Mouse (Mus musculus): ENCODE measurements around the gene Mepe.

The Mepe gene

GRCm38 (mm10) chr5:104325029-104325428 is at the start of gene Mepe:
TSS of gene Mepe (plus strand) at chr5:104325329.
- DNase-seq (ENCODE audit: low spot score) = no peak

GRCm38 (mm10) chr5:104294201-104294600 is 30.9 kb upstream of the Mepe start:
- no peak for DNase-seq (ENCODE audit: low spot score)

DNA sequence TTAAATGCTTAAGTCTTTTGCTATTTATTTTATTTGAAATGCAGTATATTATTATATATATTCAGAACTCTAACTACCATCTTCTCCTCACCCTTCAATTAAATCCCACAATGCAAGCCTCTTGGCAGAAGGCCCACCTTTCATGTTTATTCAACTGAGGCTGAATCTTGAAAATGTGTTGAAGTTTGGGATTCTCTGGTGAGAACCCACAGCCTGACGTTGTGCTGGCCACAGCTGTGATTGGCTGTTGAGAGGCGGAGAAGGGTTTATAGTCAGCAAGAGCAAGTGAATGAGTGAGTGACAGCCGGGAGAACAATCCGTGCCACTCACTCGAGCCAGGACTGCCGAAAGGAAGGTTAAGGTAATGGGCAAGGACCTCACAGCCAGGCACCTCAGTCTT is 26.1 kb upstream of the Mepe start, which contains the start of gene Ibsp:
Gene Ibsp, plus strand, starts transcription at position 178 of the 400 bp plus-strand sequence.
- DNase-seq (ENCODE audit: low spot score) = no peak

DNA sequence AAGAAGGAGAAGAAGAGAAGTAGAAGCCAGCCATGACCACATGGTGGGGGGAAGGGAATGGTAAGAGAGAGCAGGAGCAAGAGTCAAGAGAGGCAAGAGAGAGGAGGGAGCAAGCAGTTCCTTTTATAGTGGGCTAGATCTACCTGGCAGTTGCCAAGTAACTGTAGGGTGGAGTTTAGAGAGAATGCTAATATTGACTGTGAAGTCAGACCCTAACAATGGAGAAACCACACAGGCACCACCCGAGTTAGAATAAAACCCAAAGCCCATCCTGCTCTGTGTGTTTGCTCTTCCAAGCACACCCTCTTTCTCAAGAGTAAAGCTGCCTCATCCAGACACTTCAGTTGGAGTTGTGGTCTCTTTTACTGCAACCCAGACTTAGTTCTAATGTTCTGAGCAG is 11.1 kb upstream of the Mepe start:
- DNase-seq (ENCODE audit: low spot score) = no peak

GRCm38 (mm10) chr5:104326884-104327283 is 1.8 kb downstream of the Mepe start:
- no peak for DNase-seq (ENCODE audit: low spot score)

- DNase-seq (ENCODE audit: low spot score) = no peak
These were observed 2.3 kb downstream of the Mepe start for GRCm38 (mm10) chr5:104327389-104327788.

- no peak for DNase-seq (ENCODE audit: low spot score)
These were observed 2.7 kb downstream of the Mepe start for GRCm38 (mm10) chr5:104327876-104328275.

GRCm38 (mm10) chr5:104328317-104328850 is 3.3 kb downstream of the Mepe start:
- DNase-seq (ENCODE audit: low spot score) = no peak

DNA sequence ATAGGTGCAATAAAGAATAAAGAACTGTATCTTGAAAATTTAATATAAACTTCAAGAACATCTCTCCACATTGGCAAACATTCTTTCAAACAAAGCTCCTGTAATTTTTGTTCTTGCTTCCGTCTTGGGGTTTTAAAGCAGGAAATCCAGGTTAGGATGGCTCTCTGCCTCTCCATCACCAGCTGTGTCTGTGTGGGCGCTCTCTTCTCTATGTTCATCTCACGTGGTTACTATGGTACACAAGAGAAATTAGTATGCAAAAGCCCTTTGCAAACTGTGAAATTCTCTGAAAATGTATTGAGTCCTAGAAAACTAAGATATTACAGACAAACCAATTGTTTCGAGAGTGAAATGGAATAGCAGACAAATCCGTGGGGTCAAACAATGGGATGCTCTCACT is 4.3 kb downstream of the Mepe start:
- DNase-seq (ENCODE audit: low spot score) = no peak

GRCm38 (mm10) chr5:104330088-104330487 is 5.0 kb downstream of the Mepe start:
- DNase-seq (ENCODE audit: low spot score) = no peak

- DNase-seq (ENCODE audit: low spot score) = no peak
These were observed 7.2 kb downstream of the Mepe start for GRCm38 (mm10) chr5:104332296-104332695.

- DNase-seq (ENCODE audit: low spot score) = no peak
These were observed 8.1 kb downstream of the Mepe start for GRCm38 (mm10) chr5:104333231-104333640.

DNA sequence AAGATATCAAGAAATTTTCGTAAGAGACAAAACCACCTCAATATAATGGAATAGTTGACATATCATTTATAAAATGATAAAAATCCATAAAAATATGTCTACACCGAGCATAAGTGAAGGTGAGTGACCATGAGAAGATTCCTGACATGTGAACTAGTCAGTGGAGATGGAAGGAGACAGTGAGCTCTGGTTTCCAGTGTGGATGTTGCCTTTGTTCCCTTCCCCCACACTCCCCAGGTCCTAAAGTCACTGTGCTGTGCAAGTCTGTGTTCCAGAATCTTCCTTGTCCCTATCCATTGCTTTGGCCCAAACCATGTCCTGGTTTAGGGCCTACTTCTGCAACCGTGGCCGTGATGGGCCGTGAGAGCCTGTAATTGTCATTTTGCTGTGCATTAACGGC is 8.5 kb downstream of the Mepe start:
- no peak for DNase-seq (ENCODE audit: low spot score)

GRCm38 (mm10) chr5:104334516-104334915 is 9.4 kb downstream of the Mepe start:
- no peak for DNase-seq (ENCODE audit: low spot score)

GRCm38 (mm10) chr5:104335962-104336361 is 10.8 kb downstream of the Mepe start:
- no peak for DNase-seq (ENCODE audit: low spot score)

DNA sequence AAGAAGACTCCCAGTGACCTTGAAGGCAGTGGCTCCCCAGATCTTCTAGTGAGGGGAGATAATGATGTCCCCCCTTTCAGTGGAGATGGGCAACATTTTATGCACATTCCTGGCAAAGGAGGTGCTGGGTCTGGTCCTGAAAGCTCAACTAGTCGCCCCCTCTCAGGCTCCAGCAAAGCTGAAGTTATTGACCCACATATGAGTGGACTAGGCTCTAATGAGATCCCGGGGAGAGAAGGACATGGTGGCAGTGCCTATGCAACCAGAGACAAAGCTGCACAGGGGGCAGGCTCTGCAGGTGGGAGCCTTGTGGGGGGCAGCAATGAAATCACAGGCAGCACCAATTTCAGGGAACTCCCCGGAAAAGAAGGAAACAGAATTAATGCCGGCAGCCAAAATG is 12.4 kb downstream of the Mepe start:
- no peak for DNase-seq (ENCODE audit: low spot score)

DNA sequence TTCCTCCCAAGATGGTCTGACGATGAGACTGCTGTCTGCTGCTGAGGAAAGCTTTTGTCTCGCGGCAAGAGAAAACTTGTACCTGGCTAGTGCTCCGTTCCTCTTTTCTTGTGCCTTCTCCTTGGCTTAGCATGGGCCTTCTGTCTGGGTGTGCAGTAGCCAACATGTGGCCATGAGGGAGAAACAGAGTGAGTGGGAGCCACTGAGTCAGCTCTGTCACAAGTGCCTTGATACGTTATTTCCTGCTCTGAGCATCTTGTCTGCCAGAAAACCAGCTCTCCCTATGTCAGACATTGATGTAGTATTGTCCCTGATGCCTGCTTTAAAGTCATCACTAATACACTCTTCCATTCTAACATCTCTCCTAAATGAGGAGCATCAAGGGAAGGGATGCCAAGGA is 13.9 kb downstream of the Mepe start:
- DNase-seq (ENCODE audit: low spot score) = no peak

- DNase-seq (ENCODE audit: low spot score) = no peak
These were observed 14.8 kb downstream of the Mepe start for GRCm38 (mm10) chr5:104339706-104340512.

GRCm38 (mm10) chr5:104340513-104340829 is 15.3 kb downstream of the Mepe start:
- no peak for DNase-seq (ENCODE audit: low spot score)

- DNase-seq (ENCODE audit: low spot score) = no peak
These were observed 17.8 kb downstream of the Mepe start for GRCm38 (mm10) chr5:104342881-104343280.

DNA sequence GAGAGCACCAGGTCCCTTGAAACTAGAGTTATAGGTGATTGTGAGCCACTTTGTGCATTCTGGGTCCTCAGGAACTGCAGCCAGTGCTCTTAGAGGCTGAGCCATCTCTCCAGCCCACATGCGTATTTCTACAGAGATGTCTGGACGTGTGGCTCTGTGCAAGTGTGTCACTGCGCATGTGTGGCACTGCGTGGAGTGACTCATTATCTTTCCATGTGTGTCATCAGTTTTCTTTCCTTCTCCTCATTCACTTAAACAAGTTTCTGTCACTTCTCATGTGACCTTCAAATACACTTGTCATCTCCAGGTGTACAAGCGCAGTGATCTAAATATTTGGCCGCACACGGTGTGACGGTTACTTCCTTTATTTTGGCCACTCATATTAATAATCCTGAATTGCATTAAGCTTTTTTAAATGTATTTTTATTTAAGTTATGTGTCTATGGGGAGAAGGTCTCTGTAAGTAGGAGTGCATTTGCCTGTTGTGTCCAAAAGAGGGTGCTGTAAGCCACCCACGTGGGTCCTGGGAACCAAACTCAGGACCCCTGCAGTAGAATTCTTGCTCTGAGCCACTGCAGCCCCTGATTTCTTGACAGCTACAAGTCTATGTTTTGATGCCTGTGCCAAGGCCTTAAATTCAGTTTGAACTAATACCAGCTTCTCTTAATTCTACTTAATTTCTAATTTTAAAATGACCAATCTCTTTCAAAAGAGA is 19.6 kb downstream of the Mepe start:
- DNase-seq (ENCODE audit: low spot score) = no peak

- no peak for DNase-seq (ENCODE audit: low spot score)
These were observed 20.1 kb downstream of the Mepe start for GRCm38 (mm10) chr5:104345241-104345630.

GRCm38 (mm10) chr5:104351041-104351440 is 25.9 kb downstream of the Mepe start:
- no peak for DNase-seq (ENCODE audit: low spot score)
